In the genomic region with DNA sequence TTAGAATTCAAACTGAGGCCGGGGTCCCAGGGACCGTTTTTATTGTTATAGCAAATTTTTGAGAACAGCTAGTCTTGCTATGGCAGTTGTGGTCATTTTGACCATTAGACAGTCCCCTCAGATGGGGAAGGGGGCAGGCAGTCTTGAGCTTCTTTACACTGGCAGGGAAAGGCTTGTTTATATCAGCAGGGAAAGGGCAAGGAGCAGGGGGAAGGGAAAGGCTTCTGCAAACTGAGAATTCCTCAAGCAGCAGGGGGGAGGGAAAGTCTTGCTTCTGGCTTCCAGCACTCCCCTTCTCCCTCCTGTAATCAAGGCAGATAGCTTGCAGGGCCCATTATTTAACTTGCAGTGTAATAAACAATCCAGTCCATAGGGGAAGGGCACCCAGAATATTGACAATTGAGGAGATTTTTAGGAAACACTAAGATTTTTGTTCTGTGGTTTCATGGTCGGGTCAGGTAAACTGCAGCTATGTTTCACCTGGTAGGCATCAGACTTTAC, we compare ENCODE assay signal across 10 mouse cellular contexts. TPM values are rescaled to one million over a fixed set of nuclear protein-coding genes. Genes with fewer than 3 reads are reported as not detected.
DNase-seq lines count a peak whose midpoint lies in the region; ATAC-seq and TF ChIP-seq lines count a peak whose summit lies in the region.
"Not testable (repeated sequence)": the region's sequence is repeated elsewhere in the genome, so short reads cannot be mapped to it uniquely, and the experiment has no call there.
"Had no signal": no experiment of that assay in that cellular context is flagged by ENCODE, and none has a peak within 500 bp of the region (broad histone marks: within the 10 kb centered on the region; RNA-seq: fewer than 3 reads in every experiment).

No protein-coding gene starts in this region.

- H3K36me3 ChIP-seq in forebrain, embryonic 11.5 days (ENCODE audit: control insufficient read depth, insufficient read depth, low read length); heart, embryonic 14.5 days (ENCODE audit: control insufficient read depth, insufficient read depth, low read length); intestine, embryonic 16.5 days (ENCODE audit: control insufficient read depth, insufficient read depth, low read length); limb, embryonic 11.5 days (ENCODE audit: control insufficient read depth, insufficient read depth, low read length); lung, embryonic 14.5 days (ENCODE audit: insufficient read depth); midbrain, embryonic 15.5 days (replicated peaks); stomach, embryonic 16.5 days (ENCODE audit: control insufficient read depth, insufficient read depth, low read length): not testable (repeated sequence)

- H3K27me3 ChIP-seq in forebrain, embryonic 11.5 days (ENCODE audit: control insufficient read depth, insufficient read depth, low read length); heart, embryonic 14.5 days (ENCODE audit: control insufficient read depth, insufficient read depth, low read length); intestine, embryonic 16.5 days (replicated peaks; ENCODE audit: control insufficient read depth, insufficient read depth, low read length); limb, embryonic 11.5 days (ENCODE audit: control insufficient read depth, insufficient read depth, low read length); lung, embryonic 14.5 days (ENCODE audit: insufficient read depth, low read length); midbrain, embryonic 15.5 days (replicated peaks); stomach, embryonic 16.5 days (ENCODE audit: control insufficient read depth, insufficient read depth, low read length): not testable (repeated sequence)

- not testable (repeated sequence) for H3K27ac ChIP-seq in forebrain, embryonic 11.5 days (ENCODE audit: low read depth, low read length); heart, embryonic 14.5 days (replicated peaks in 1 of 2; ENCODE audit: control insufficient read depth in 1 of 2, insufficient read depth in 1 of 2, low read depth in 2 of 2, low read length in 2 of 2); intestine, embryonic 16.5 days (ENCODE audit: low read length); limb, embryonic 11.5 days (replicated peaks; ENCODE audit: low read depth, low read length); lung, embryonic 14.5 days (ENCODE audit: low read depth); midbrain, embryonic 15.5 days; stomach, embryonic 16.5 days (ENCODE audit: low read length)

- not testable (repeated sequence) for TF ChIP-seq CTCF in lung, embryonic 14.5 days (IDR thresholded peaks at IDR 0.05; ENCODE audit: low read depth)

- peak overlapping the region; percentile 42; the same call in 1 of the 2 replicates for H3K4me2 ChIP-seq in forebrain, embryonic 11.5 days (ENCODE audit: low read depth, low read length, severe bottlenecking)
- H3K4me2 ChIP-seq in heart, embryonic 14.5 days (ENCODE audit: low read length) = peak overlapping the region; percentile 65
- peak overlapping the region; percentile 52 for H3K4me2 ChIP-seq in intestine, embryonic 16.5 days (ENCODE audit: low read depth, low read length)
- peak overlapping the region; percentile 33; the same call in 1 of the 2 replicates for H3K4me2 ChIP-seq in limb, embryonic 11.5 days (ENCODE audit: low read depth, severe bottlenecking)
- H3K4me2 ChIP-seq in lung, embryonic 14.5 days = peak overlapping the region; percentile 57
- peak overlapping the region; percentile 50 for H3K4me2 ChIP-seq in midbrain, embryonic 15.5 days
- H3K4me2 ChIP-seq in stomach, embryonic 16.5 days (ENCODE audit: low read depth, low read length) = peak overlapping the region; percentile 50

- H3K4me3 ChIP-seq in forebrain, embryonic 11.5 days (ENCODE audit: low read depth, low read length) = not testable (repeated sequence)
- H3K4me3 ChIP-seq in heart, embryonic 14.5 days (ENCODE audit: control insufficient read depth in 1 of 2, insufficient read depth in 1 of 2, low read depth in 1 of 2, low read length in 2 of 2) = peak overlapping the region; percentile 54 to 75; a peak in 3 of 4 replicates
- H3K4me3 ChIP-seq in intestine, embryonic 16.5 days (ENCODE audit: low read length) = peak overlapping the region; percentile 49
- H3K4me3 ChIP-seq in limb, embryonic 11.5 days (ENCODE audit: low read depth, low read length) = peak overlapping the region; percentile 30; the same call in 1 of the 2 replicates
- H3K4me3 ChIP-seq in lung, embryonic 14.5 days (ENCODE audit: low read depth, low read length) = peak overlapping the region; percentile 41
- H3K4me3 ChIP-seq in midbrain, embryonic 15.5 days = peak overlapping the region; percentile 44
- H3K4me3 ChIP-seq in stomach, embryonic 16.5 days (replicated peaks; ENCODE audit: low read length) = peak overlapping the region; percentile 54

- not testable (repeated sequence) for H3K9ac ChIP-seq in forebrain, embryonic 11.5 days (ENCODE audit: low read length); limb, embryonic 11.5 days (ENCODE audit: low read length); lung, embryonic 14.5 days; midbrain, embryonic 15.5 days; stomach, embryonic 16.5 days (ENCODE audit: low read length)
- peak overlapping the region; percentile 70 for H3K9ac ChIP-seq in heart, embryonic 14.5 days (ENCODE audit: low read length)
- H3K9ac ChIP-seq in intestine, embryonic 16.5 days (ENCODE audit: low read depth, low read length) = peak overlapping the region; percentile 59; the same call in 1 of the 2 replicates

- ATAC-seq in forebrain, embryonic 11.5 days (replicated peaks; ENCODE audit: low FRiP score); heart, embryonic 14.5 days (ENCODE audit: insufficient number of reproducible peaks, insufficient read depth, low FRiP score, low read depth); limb, embryonic 11.5 days (ENCODE audit: insufficient number of reproducible peaks, low FRiP score, low TSS enrichment, low read depth); midbrain, embryonic 15.5 days (replicated peaks); stomach, embryonic 16.5 days (ENCODE audit: insufficient read depth, low FRiP score): not testable (repeated sequence)
- ATAC-seq in intestine, embryonic 16.5 days = 0 out of 2 replicates have a peak, but pooled peaks have one; percentile 31
- ATAC-seq in lung, embryonic 14.5 days (ENCODE audit: insufficient read depth) = 0 out of 2 replicates have a peak, but pooled peaks have one; percentile 40

- not testable (repeated sequence) for H3K4me1 ChIP-seq in forebrain, embryonic 11.5 days (replicated peaks; ENCODE audit: control insufficient read depth, insufficient read depth, low read length); heart, embryonic 14.5 days (ENCODE audit: control insufficient read depth in 2 of 2, insufficient read depth in 2 of 2, low read length in 2 of 2); intestine, embryonic 16.5 days (ENCODE audit: control insufficient read depth, insufficient read depth, low read length); limb, embryonic 11.5 days (ENCODE audit: control insufficient read depth, insufficient read depth, low read length); lung, embryonic 14.5 days (ENCODE audit: insufficient read depth); midbrain, embryonic 15.5 days; stomach, embryonic 16.5 days (ENCODE audit: control insufficient read depth, insufficient read depth, low read length)

- H3K9me3 ChIP-seq in forebrain, embryonic 11.5 days (ENCODE audit: control insufficient read depth, low read length); heart, embryonic 14.5 days (ENCODE audit: control insufficient read depth, low read length); intestine, embryonic 16.5 days (ENCODE audit: control insufficient read depth, low read length); limb, embryonic 11.5 days (ENCODE audit: control insufficient read depth, low read length); lung, embryonic 14.5 days (ENCODE audit: low read depth, low read length); midbrain, embryonic 15.5 days; stomach, embryonic 16.5 days (replicated peaks; ENCODE audit: control insufficient read depth, low read length): not testable (repeated sequence)

- WGBS in forebrain, embryonic 11.5 days = 24% methylated on average over 3 of the region's 3 CpGs
- WGBS in heart, embryonic 14.5 days = 23% methylated on average over 3 of the region's 3 CpGs
- 18% methylated on average over 3 of the region's 3 CpGs for WGBS in intestine, embryonic 16.5 days
- WGBS in limb, embryonic 11.5 days = 23% methylated on average over 3 of the region's 3 CpGs
- 16% methylated on average over 3 of the region's 3 CpGs for WGBS in lung, embryonic 14.5 days
- WGBS in midbrain, embryonic 15.5 days = 20% methylated on average over 3 of the region's 3 CpGs
- WGBS in stomach, embryonic 16.5 days = 16% methylated on average over 3 of the region's 3 CpGs

- DNase-seq in adrenal gland, adult 2 months = peak; percentile 3
- peak; percentile 48 for DNase-seq in forebrain, embryonic 11.5 days (ENCODE audit: low spot score)
- peak; percentile 21 for DNase-seq in limb, embryonic 11.5 days (ENCODE audit: low spot score)
- DNase-seq in lung, embryonic 14.5 days = peak; percentile 26

RNA-seq across cellular contexts. Expression of a gene that starts 0.8 kb away (rescaled TPM):
- total RNA-seq in adrenal gland, adult 2 months (2021) = 1 to 10 TPM; 4.1 to 5.6 TPM
- polyA plus RNA-seq in adrenal gland, adult 2 months (2012; rRNA removed) = 0.03 and 0.04 TPM in 2 replicates
- 1.3 and 1.6 TPM in 2 replicates for polyA plus RNA-seq in forebrain, embryonic 11.5 days (2014; fragmentation: Nextera tagmentation; extraction: Ambion mirVana)
- 0.73 and 1.9 TPM in 2 replicates for polyA plus RNA-seq in heart, embryonic 14.5 days (2014; fragmentation: Nextera tagmentation; extraction: Ambion mirVana)
- 1.8 and 2.4 TPM in 2 replicates for polyA plus RNA-seq in intestine, embryonic 16.5 days (2015; fragmentation: Nextera tagmentation; extraction: Ambion mirVana)
- 1.8 and 2.7 TPM in 2 replicates for polyA plus RNA-seq in limb, embryonic 11.5 days (2014; fragmentation: Nextera tagmentation; extraction: Ambion mirVana)
- 2.7 and 3.9 TPM in 2 replicates for polyA plus RNA-seq in lung, embryonic 14.5 days (2014; fragmentation: Nextera tagmentation; extraction: Ambion mirVana)
- 2.2 and 2.7 TPM in 2 replicates for polyA plus RNA-seq in midbrain, embryonic 15.5 days (2015; fragmentation: Nextera tagmentation; extraction: Ambion mirVana)
- 3.2 and 3.7 TPM in 2 replicates for polyA plus RNA-seq in stomach, embryonic 16.5 days (2015; fragmentation: Nextera tagmentation; extraction: Ambion mirVana)

RNA-seq across cellular contexts. Expression of a gene that starts 49.4 kb away (rescaled TPM):
- 1 to 10 TPM; 4.4 to 4.7 TPM for total RNA-seq in adrenal gland, adult 2 months (2021)
- 0.10 and 0.11 TPM in 2 replicates for polyA plus RNA-seq in adrenal gland, adult 2 months (2012; rRNA removed)
- 6.1 and 7.1 TPM in 2 replicates for polyA plus RNA-seq in forebrain, embryonic 11.5 days (2014; fragmentation: Nextera tagmentation; extraction: Ambion mirVana)
- polyA plus RNA-seq in heart, embryonic 14.5 days (2014; fragmentation: Nextera tagmentation; extraction: Ambion mirVana) = 5.6 and 7.1 TPM in 2 replicates
- polyA plus RNA-seq in intestine, embryonic 16.5 days (2015; fragmentation: Nextera tagmentation; extraction: Ambion mirVana) = 6.1 and 6.3 TPM in 2 replicates
- polyA plus RNA-seq in limb, embryonic 11.5 days (2014; fragmentation: Nextera tagmentation; extraction: Ambion mirVana) = 12.3 and 12.5 TPM in 2 replicates
- 8.8 and 10.4 TPM in 2 replicates for polyA plus RNA-seq in lung, embryonic 14.5 days (2014; fragmentation: Nextera tagmentation; extraction: Ambion mirVana)
- 7.3 and 7.7 TPM in 2 replicates for polyA plus RNA-seq in midbrain, embryonic 15.5 days (2015; fragmentation: Nextera tagmentation; extraction: Ambion mirVana)
- polyA plus RNA-seq in stomach, embryonic 16.5 days (2015; fragmentation: Nextera tagmentation; extraction: Ambion mirVana) = 7.8 and 8.1 TPM in 2 replicates

RNA-seq across cellular contexts. Expression of a gene that starts 50.8 kb away (rescaled TPM):
- 1 to 10 TPM in 1 of 2 experiments, under 1 TPM in 1; 0.78 to 1.9 TPM for total RNA-seq in adrenal gland, adult 2 months (2021)
- not detected in 2 replicates for polyA plus RNA-seq in adrenal gland, adult 2 months (2012; rRNA removed)
- 0.93 and 1.5 TPM in 2 replicates for polyA plus RNA-seq in forebrain, embryonic 11.5 days (2014; fragmentation: Nextera tagmentation; extraction: Ambion mirVana)
- 1.2 and 1.6 TPM in 2 replicates for polyA plus RNA-seq in heart, embryonic 14.5 days (2014; fragmentation: Nextera tagmentation; extraction: Ambion mirVana)
- polyA plus RNA-seq in intestine, embryonic 16.5 days (2015; fragmentation: Nextera tagmentation; extraction: Ambion mirVana) = 0.81 and 1.0 TPM in 2 replicates
- 2.4 TPM in 2 replicates for polyA plus RNA-seq in limb, embryonic 11.5 days (2014; fragmentation: Nextera tagmentation; extraction: Ambion mirVana)
- 1.6 and 4.0 TPM in 2 replicates for polyA plus RNA-seq in lung, embryonic 14.5 days (2014; fragmentation: Nextera tagmentation; extraction: Ambion mirVana)
- polyA plus RNA-seq in midbrain, embryonic 15.5 days (2015; fragmentation: Nextera tagmentation; extraction: Ambion mirVana) = 1.9 and 2.1 TPM in 2 replicates
- 0.95 and 1.9 TPM in 2 replicates for polyA plus RNA-seq in stomach, embryonic 16.5 days (2015; fragmentation: Nextera tagmentation; extraction: Ambion mirVana)
- polyA plus RNA-seq: CD4-positive, CD25-positive, alpha-beta regulatory T cell, adult 4 months; small intestine, adult 2 months had no signal
